Mouse (Mus musculus) ES-E14 (cell line): ENCODE measurements around the gene Thrap3.
A peak's percentile ranks its signal among the peaks of the same experiment; 100 is the strongest.

Experiments used
- CHD2 ChIP-seq: IDR thresholded peaks from 2 replicates; pipeline ENCODE4 v1.6.1; 2014; ENCODE audit warnings: mild to moderate bottlenecking, low read depth, low read length, inconsistent platforms
- MAFK ChIP-seq: IDR thresholded peaks from 2 replicates; pipeline ENCODE4 v1.6.1; 2014; ENCODE audit warnings: mild to moderate bottlenecking, low read depth, low read length, inconsistent platforms; ENCODE audit not compliant: insufficient read depth
- ZC3H11A ChIP-seq: IDR thresholded peaks from 2 replicates; pipeline ENCODE4 v1.6.1; 2012; ENCODE audit warnings: low read depth, mild to moderate bottlenecking, inconsistent platforms, low read length, borderline replicate concordance
- ZNF384 ChIP-seq: IDR thresholded peaks from 2 replicates; pipeline ENCODE4 v1.6.1; 2012; ENCODE audit warnings: low read depth, low read length, inconsistent platforms

DNA sequence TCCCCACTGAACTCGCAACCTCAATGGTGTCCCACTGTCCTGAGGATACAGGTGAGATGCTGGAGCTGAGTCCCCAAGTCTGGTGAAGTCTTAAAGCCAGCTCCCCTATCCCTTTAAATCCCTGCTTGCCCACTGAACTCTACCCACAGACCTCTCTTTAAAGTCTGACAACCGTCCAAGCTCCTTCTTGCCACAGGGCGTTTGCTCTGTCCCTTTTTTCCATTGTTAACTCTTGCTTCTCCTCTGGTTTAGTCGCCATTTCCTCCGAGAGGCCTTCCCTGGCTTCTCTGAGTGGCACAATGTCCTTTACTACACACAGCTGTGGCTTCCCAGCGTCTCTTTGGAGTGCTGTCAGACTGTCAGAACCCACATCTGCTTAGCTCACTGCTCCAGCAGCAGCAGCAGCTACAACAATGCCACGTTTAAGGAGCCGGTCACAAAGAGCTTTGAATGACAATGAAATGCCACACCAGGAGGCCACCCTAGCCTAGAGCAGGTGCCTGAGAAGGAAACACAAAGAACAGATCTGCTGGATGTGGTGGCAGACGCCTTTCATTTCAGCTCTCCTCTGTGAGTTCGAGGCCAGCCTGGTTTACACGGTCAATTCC, 45.8 kb upstream of the Thrap3 start:
- TF ChIP-seq CHD2 (no peak), MAFK (0 out of 2 replicates have a peak, but pooled peaks have one; percentile 2), ZC3H11A (no peak), ZNF384 (no peak)
